Mouse (Mus musculus) activated CD4-positive, CD25-positive, alpha-beta regulatory T cell, adult 9 weeks (primary cell): ENCODE data around the gene Slc35a3. TPM values are rescaled to one million over a fixed set of nuclear protein-coding genes. Genes with fewer than 3 reads are reported as not detected.

Source experiments
- polyA plus RNA-seq: library from polyadenylated mRNA; unstranded; fragments of 100-300 nt; shearing (Covaris generic); gene quantifications from one replicate; pipeline ENCODE4 v1.2.1, GENCODE M21; 2017

Slc35a3 gene
- polyA plus RNA-seq, result 7.6 TPM

GRCm38 (mm10) chr3:116712436-116712881 lies at the start of gene Slc35a3:
Gene Slc35a3, minus strand, starts transcription at chr3:116712831.

GRCm38 (mm10) chr3:116681160-116681559 lies 31.5 kb downstream of the Slc35a3 start, which contains the start of gene Gm43191:
Gene Gm43191, minus strand, starts transcription at chr3:116681260.

GRCm38 (mm10) chr3:116662463-116662863 lies 50.2 kb downstream of the Slc35a3 start, which contains the start of gene Mfsd14a:
Gene Mfsd14a, minus strand, starts transcription at chr3:116662677.

Other genes with a start within 250 kb of the Slc35a3 start
- 40.1 TPM for gene Rtca, start 204.6 kb downstream of the Slc35a3 start, polyA plus RNA-seq
- gene Dbt, start 199.8 kb downstream of the Slc35a3 start, polyA plus RNA-seq, result 16.1 TPM
- 0.55 TPM for gene Lrrc39, start 149.9 kb downstream of the Slc35a3 start, polyA plus RNA-seq
- 8.3 TPM for gene Sass6, start 117.8 kb downstream of the Slc35a3 start, polyA plus RNA-seq
- gene Trmt13, start 98.2 kb downstream of the Slc35a3 start, polyA plus RNA-seq, result 41.1 TPM
- 73.9 TPM for gene Mfsd14a, start 50.2 kb downstream of the Slc35a3 start, polyA plus RNA-seq
- gene Gm43191, start 31.6 kb downstream of the Slc35a3 start, polyA plus RNA-seq, result not detected
- 3.1 TPM for gene Agl, start 95.3 kb upstream of the Slc35a3 start, polyA plus RNA-seq
- gene Frrs1, start 146.6 kb upstream of the Slc35a3 start, polyA plus RNA-seq, result 22.2 TPM